In the genomic region with DNA sequence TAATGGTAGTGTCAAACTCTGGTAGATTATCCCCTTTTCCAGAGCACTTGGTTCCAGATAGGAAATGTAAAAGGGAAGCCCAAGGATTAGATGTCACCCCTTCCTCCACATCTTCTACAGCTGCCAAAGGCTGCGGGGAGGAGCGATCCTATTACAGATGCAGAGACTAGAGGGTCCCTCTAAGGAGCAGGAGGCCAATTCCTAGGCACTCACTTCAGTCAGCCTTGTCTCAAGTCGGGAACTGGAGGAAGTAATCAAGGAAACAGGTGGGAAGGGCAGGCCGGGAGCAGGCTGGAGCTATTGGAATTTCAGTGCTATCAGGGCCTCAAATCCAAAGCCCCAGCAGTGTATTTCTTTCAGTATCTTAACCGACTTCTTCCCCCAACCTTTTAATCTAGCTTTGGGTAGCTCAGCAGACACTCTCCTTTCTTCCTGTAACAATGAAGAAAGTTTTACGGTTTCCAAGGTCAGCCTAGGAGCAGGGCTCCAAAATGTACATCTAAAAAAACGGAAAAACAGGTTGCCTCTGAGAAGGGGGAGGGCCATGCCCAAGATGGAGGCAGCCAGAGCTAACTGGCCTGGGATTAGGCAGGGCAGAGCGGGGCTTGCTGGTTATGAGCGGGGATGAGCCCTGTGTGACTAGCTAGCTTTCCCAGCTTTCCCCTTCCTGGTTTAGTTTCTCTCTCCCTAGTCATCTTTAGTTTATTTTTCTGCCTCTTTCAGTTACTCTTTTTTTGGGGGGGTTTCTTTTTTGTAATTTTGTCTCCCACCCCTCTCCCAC, we compare ENCODE assay signal across 9 mouse cellular contexts. TPM values are rescaled to one million over a fixed set of nuclear protein-coding genes. Genes with fewer than 3 reads are reported as not detected.
A peak's percentile ranks its signal among the peaks of the same experiment; 100 is the strongest.
DNase-seq lines count a peak whose midpoint lies in the region; ATAC-seq and TF ChIP-seq lines count a peak whose summit lies in the region.
"Had no signal": no experiment of that assay in that cellular context is flagged by ENCODE, and none has a peak within 500 bp of the region (broad histone marks: within the 10 kb centered on the region; RNA-seq: fewer than 3 reads in every experiment).

No protein-coding gene starts in this region.

- no peak for TF ChIP-seq EP300 in heart, postnatal 0 days (IDR thresholded peaks at IDR 0.05; ENCODE audit: low read depth)

- peak overlapping the region; percentile 86 for H3K4me2 ChIP-seq in heart, embryonic 13.5 days
- peak overlapping the region; percentile 81 for H3K4me2 ChIP-seq in heart, postnatal 0 days (ENCODE audit: low read depth, low read length)
- H3K4me2 ChIP-seq in midbrain, embryonic 13.5 days (replicated peaks), result peak overlapping the region; percentile 93

- peak overlapping the region; percentile 97 for H3K9ac ChIP-seq in heart, embryonic 13.5 days
- 0 out of 2 replicates have a peak overlapping the region, but pooled peaks have one; percentile 5 for H3K9ac ChIP-seq in heart, postnatal 0 days (replicated peaks; ENCODE audit: low read depth, low read length)
- H3K9ac ChIP-seq in midbrain, embryonic 13.5 days (replicated peaks), result peak overlapping the region; percentile 90

- ATAC-seq in heart, embryonic 13.5 days (ENCODE audit: extremely low read depth, insufficient number of reproducible peaks, low FRiP score, low TSS enrichment), result no peak
- ATAC-seq in heart, postnatal 0 days (ENCODE audit: insufficient read depth, low read depth), result no peak
- no peak for ATAC-seq in midbrain, embryonic 13.5 days
- no peak for ATAC-seq in CD4-positive, CD25-positive, alpha-beta regulatory T cell, adult 4 months

- H3K27ac ChIP-seq in heart, embryonic 13.5 days (replicated peaks), result peak overlapping the region; percentile 95
- H3K27ac ChIP-seq in heart, postnatal 0 days (ENCODE audit: low read depth), result peak overlapping the region; percentile 95
- H3K27ac ChIP-seq in midbrain, embryonic 13.5 days, result peak overlapping the region; percentile 96

- 35% methylated on average over 9 of the region's 9 CpGs for WGBS in heart, embryonic 13.5 days
- WGBS in heart, postnatal 0 days, result 26% methylated on average over 9 of the region's 9 CpGs
- 4% methylated on average over 9 of the region's 9 CpGs for WGBS in midbrain, embryonic 13.5 days

- H3K4me3 ChIP-seq in heart, embryonic 13.5 days, result peak overlapping the region; percentile 84
- no peak overlapping the region for H3K4me3 ChIP-seq in heart, postnatal 0 days (ENCODE audit: low read depth, low read length)
- H3K4me3 ChIP-seq in midbrain, embryonic 13.5 days (replicated peaks), result peak overlapping the region; percentile 65

- TF ChIP-seq CTCF in heart, postnatal 0 days (IDR thresholded peaks at IDR 0.05; ENCODE audit: low read depth), result no peak

- no peaks in the 10 kb centered on the region for H3K27me3 ChIP-seq in heart, embryonic 13.5 days (replicated peaks)
- H3K27me3 ChIP-seq in heart, postnatal 0 days (ENCODE audit: control insufficient read depth, insufficient read depth, low read length), result no peaks in the 10 kb centered on the region
- no peaks in the 10 kb centered on the region for H3K27me3 ChIP-seq in midbrain, embryonic 13.5 days

- DNase-seq in heart, adult 9 months (ENCODE audit: low spot score in 2 of 2), result no peak
- peak; percentile 35 to 36 for DNase-seq in cerebellum, postnatal 36 days
- no peak for DNase-seq in heart, postnatal 0 days (ENCODE audit: low spot score)
- no peak for DNase-seq in c-Kit-positive CD71-positive TER-119-positive erythroid progenitor cells, embryonic 14.5 days (ENCODE audit: low spot score)
- DNase-seq in ovary, postnatal 10 days (ENCODE audit: low spot score), result no peak

- H3K36me3 ChIP-seq in heart, embryonic 13.5 days, result peaks cover 42% of the 10 kb centered on the region
- peaks cover 20% of the 10 kb centered on the region for H3K36me3 ChIP-seq in heart, postnatal 0 days (replicated peaks; ENCODE audit: control insufficient read depth, insufficient read depth, low read length)
- H3K36me3 ChIP-seq in midbrain, embryonic 13.5 days, result peaks cover 12% of the 10 kb centered on the region

- no peaks in the 10 kb centered on the region for H3K9me3 ChIP-seq in heart, embryonic 13.5 days
- no peaks in the 10 kb centered on the region for H3K9me3 ChIP-seq in heart, postnatal 0 days (replicated peaks; ENCODE audit: control insufficient read depth, low read length)
- H3K9me3 ChIP-seq in midbrain, embryonic 13.5 days, result no peaks in the 10 kb centered on the region

- H3K4me1 ChIP-seq in heart, embryonic 13.5 days, result peaks cover 69% of the 10 kb centered on the region
- peaks cover 55% of the 10 kb centered on the region for H3K4me1 ChIP-seq in heart, postnatal 0 days (ENCODE audit: control insufficient read depth, insufficient read depth)
- peaks cover 82% of the 10 kb centered on the region for H3K4me1 ChIP-seq in midbrain, embryonic 13.5 days (replicated peaks)

RNA-seq across cellular contexts. Expression of gene Pea15a, which starts 2.4 kb away (rescaled TPM):
- 169 and 180 TPM in 2 replicates for polyA plus RNA-seq in heart, embryonic 13.5 days (2015; fragmentation: Nextera tagmentation; extraction: Ambion mirVana)
- total RNA-seq in heart, postnatal 0 days (2014; rRNA removed; ENCODE audit: low replicate concordance), result 78.3 and 105 TPM in 2 replicates
- 99.2 and 99.3 TPM in 2 replicates for polyA plus RNA-seq in heart, postnatal 0 days (2015; fragmentation: Nextera tagmentation; extraction: Ambion mirVana)
- polyA plus RNA-seq in midbrain, embryonic 13.5 days (2015; fragmentation: Nextera tagmentation; extraction: Ambion mirVana), result 398 and 406 TPM in 2 replicates
- 10 to 100 TPM; 55.4 to 76.7 TPM for polyA plus RNA-seq in CD4-positive, CD25-positive, alpha-beta regulatory T cell, adult 4 months (2017; shearing (Covaris generic))

RNA-seq across cellular contexts. Expression of gene Casq1, which starts 15.4 kb away (rescaled TPM):
- polyA plus RNA-seq in heart, embryonic 13.5 days (2015; fragmentation: Nextera tagmentation; extraction: Ambion mirVana), result 162 and 211 TPM in 2 replicates
- 61.2 and 68.0 TPM in 2 replicates for total RNA-seq in heart, postnatal 0 days (2014; rRNA removed; ENCODE audit: low replicate concordance)
- 60.3 and 65.0 TPM in 2 replicates for polyA plus RNA-seq in heart, postnatal 0 days (2015; fragmentation: Nextera tagmentation; extraction: Ambion mirVana)
- polyA plus RNA-seq in midbrain, embryonic 13.5 days (2015; fragmentation: Nextera tagmentation; extraction: Ambion mirVana), result 1.3 and 1.8 TPM in 2 replicates
- polyA plus RNA-seq in CD4-positive, CD25-positive, alpha-beta regulatory T cell, adult 4 months (2017; shearing (Covaris generic)), result not detected

RNA-seq across cellular contexts. Expression of gene Atp1a4, which starts 54.0 kb away (rescaled TPM):
- 0.21 and 0.52 TPM in 2 replicates for polyA plus RNA-seq in heart, embryonic 13.5 days (2015; fragmentation: Nextera tagmentation; extraction: Ambion mirVana)
- not detected in 2 replicates for total RNA-seq in heart, postnatal 0 days (2014; rRNA removed; ENCODE audit: low replicate concordance)
- polyA plus RNA-seq in heart, postnatal 0 days (2015; fragmentation: Nextera tagmentation; extraction: Ambion mirVana), result 0.07 TPM in 2 replicates
- not detected in 2 replicates for polyA plus RNA-seq in midbrain, embryonic 13.5 days (2015; fragmentation: Nextera tagmentation; extraction: Ambion mirVana)
- not detected for polyA plus RNA-seq in CD4-positive, CD25-positive, alpha-beta regulatory T cell, adult 4 months (2017; shearing (Covaris generic))
- polyA plus RNA-seq: small intestine, adult 2 months had no signal

RNA-seq across cellular contexts. Expression of gene Dcaf8, which starts 56.3 kb away (rescaled TPM):
- 106 and 108 TPM in 2 replicates for polyA plus RNA-seq in heart, embryonic 13.5 days (2015; fragmentation: Nextera tagmentation; extraction: Ambion mirVana)
- 119 and 129 TPM in 2 replicates for total RNA-seq in heart, postnatal 0 days (2014; rRNA removed; ENCODE audit: low replicate concordance)
- polyA plus RNA-seq in heart, postnatal 0 days (2015; fragmentation: Nextera tagmentation; extraction: Ambion mirVana), result 116 and 119 TPM in 2 replicates
- polyA plus RNA-seq in midbrain, embryonic 13.5 days (2015; fragmentation: Nextera tagmentation; extraction: Ambion mirVana), result 106 and 109 TPM in 2 replicates
- 100 to 1,000 TPM in 1 of 2 experiments, 10 to 100 TPM in 1; 76.5 to 132 TPM for polyA plus RNA-seq in CD4-positive, CD25-positive, alpha-beta regulatory T cell, adult 4 months (2017; shearing (Covaris generic))

RNA-seq across cellular contexts. Expression of gene Igsf8, which starts 57.2 kb away (rescaled TPM):
- 27.8 and 31.6 TPM in 2 replicates for polyA plus RNA-seq in heart, embryonic 13.5 days (2015; fragmentation: Nextera tagmentation; extraction: Ambion mirVana)
- 22.1 and 30.8 TPM in 2 replicates for total RNA-seq in heart, postnatal 0 days (2014; rRNA removed; ENCODE audit: low replicate concordance)
- polyA plus RNA-seq in heart, postnatal 0 days (2015; fragmentation: Nextera tagmentation; extraction: Ambion mirVana), result 11.4 and 12.6 TPM in 2 replicates
- 90.3 and 112 TPM in 2 replicates for polyA plus RNA-seq in midbrain, embryonic 13.5 days (2015; fragmentation: Nextera tagmentation; extraction: Ambion mirVana)
- 1 to 10 TPM; 3.8 to 5.5 TPM for polyA plus RNA-seq in CD4-positive, CD25-positive, alpha-beta regulatory T cell, adult 4 months (2017; shearing (Covaris generic))

Comparison
In these comparisons a context has a peak if more than half of its experiments do, and no peak if none do; other contexts are left out.
1. H3K9ac ChIP-seq: peak in every context shown above with its lines; median percentile 97 in heart, embryonic 13.5 days; 90 in midbrain, embryonic 13.5 days; 5 in heart, postnatal 0 days.
2. DNase-seq: peak in cerebellum, postnatal 36 days (2 of 2); none in heart, adult 9 months (0 of 2), heart, postnatal 0 days (single experiment), c-Kit-positive CD71-positive TER-119-positive erythroid progenitor cells, embryonic 14.5 days (single experiment) and ovary, postnatal 10 days (single experiment).
3. RNA of gene Casq1, which starts 15.4 kb away (polyA plus RNA-seq): 162 to 211 TPM in heart, embryonic 13.5 days and 60.3 to 65.0 TPM in heart, postnatal 0 days; 1.3 to 1.8 TPM in midbrain, embryonic 13.5 days and not detected in CD4-positive, CD25-positive, alpha-beta regulatory T cell, adult 4 months; every median in the first group is over 10 times any median in the second.
4. Peak in every context shown above with its lines, with median percentiles within 50 percentile points of each other: H3K27ac ChIP-seq and H3K4me2 ChIP-seq.